Mouse (Mus musculus): ENCODE measurements around the gene Mrfap1. TPM values are rescaled to one million over a fixed set of nuclear protein-coding genes. Genes with fewer than 3 reads are reported as not detected.

Gene Mrfap1
- polyA plus RNA-seq, 1 experiment from 2014 or later: 360 TPM

- Histone ChIP-seq H3K4me2 (replicated peaks) (no peak overlapping the region), H3K9ac (no peak overlapping the region), H3K27me3 (ENCODE audit: control insufficient read depth, insufficient read depth, low read length) (no peaks in the 10 kb centered on the region), H3K4me3 (replicated peaks; ENCODE audit: low read length) (no peak overlapping the region), H3K4me1 (replicated peaks; ENCODE audit: control insufficient read depth, insufficient read depth, low read length) (peaks cover 2% of the 10 kb centered on the region), H3K36me3 (replicated peaks; ENCODE audit: control insufficient read depth, insufficient read depth) (no peaks in the 10 kb centered on the region), H3K27ac (no peak overlapping the region), H3K9me3 (ENCODE audit: control insufficient read depth, low read length) (no peaks in the 10 kb centered on the region)
- ATAC-seq (ENCODE audit: low FRiP score) (no peak), DNase-seq (ENCODE audit: low spot score) (no peak)
- 74% methylated on average over 5 of the region's 5 CpGs for WGBS
These were observed 24.0 kb downstream of the Mrfap1 start for GRCm38 (mm10) chr5:36772586-36772985.

- Histone ChIP-seq H3K36me3 (replicated peaks; ENCODE audit: control insufficient read depth, insufficient read depth) (no peaks in the 10 kb centered on the region), H3K4me2 (replicated peaks) (no peak overlapping the region), H3K9ac (no peak overlapping the region), H3K27ac (no peak overlapping the region), H3K4me1 (replicated peaks; ENCODE audit: control insufficient read depth, insufficient read depth, low read length) (peaks cover 11% of the 10 kb centered on the region), H3K4me3 (replicated peaks; ENCODE audit: low read length) (no peak overlapping the region), H3K27me3 (ENCODE audit: control insufficient read depth, insufficient read depth, low read length) (no peaks in the 10 kb centered on the region), H3K9me3 (ENCODE audit: control insufficient read depth, low read length) (no peaks in the 10 kb centered on the region)
- no peak for ATAC-seq (ENCODE audit: low FRiP score)
- 64% methylated on average over 3 of the region's 3 CpGs for WGBS
- DNase-seq (ENCODE audit: low spot score): no peak
These were observed 27.0 kb downstream of the Mrfap1 start for GRCm38 (mm10) chr5:36769603-36770002.

GRCm38 (mm10) chr5:36766958-36767703 is 29.4 kb downstream of the Mrfap1 start:
- peak; percentile 76; the same call in 1 of the 2 replicates for ATAC-seq (ENCODE audit: low FRiP score)
- 19% methylated on average over 10 of the region's 10 CpGs for WGBS
- Histone ChIP-seq H3K4me2 (replicated peaks) (no peak overlapping the region; the same call in 1 of the 2 replicates), H3K36me3 (replicated peaks; ENCODE audit: control insufficient read depth, insufficient read depth) (no peaks in the 10 kb centered on the region), H3K27me3 (ENCODE audit: control insufficient read depth, insufficient read depth, low read length) (no peaks in the 10 kb centered on the region), H3K4me3 (replicated peaks; ENCODE audit: low read length) (no peak overlapping the region), H3K27ac (peak overlapping the region; percentile 55), H3K9me3 (ENCODE audit: control insufficient read depth, low read length) (no peaks in the 10 kb centered on the region), H3K9ac (no peak overlapping the region), H3K4me1 (replicated peaks; ENCODE audit: control insufficient read depth, insufficient read depth, low read length) (peaks cover 14% of the 10 kb centered on the region)
- DNase-seq (ENCODE audit: low spot score): peak; percentile 36

- Histone ChIP-seq H3K4me2 (replicated peaks) (no peak overlapping the region), H3K9me3 (ENCODE audit: control insufficient read depth, low read length) (no peaks in the 10 kb centered on the region), H3K4me1 (replicated peaks; ENCODE audit: control insufficient read depth, insufficient read depth, low read length) (0 out of 2 replicates have a peak, but pooled peaks cover 3% of the 10 kb centered on the region), H3K27me3 (ENCODE audit: control insufficient read depth, insufficient read depth, low read length) (no peaks in the 10 kb centered on the region; the same call in 1 of the 2 replicates), H3K4me3 (replicated peaks; ENCODE audit: low read length) (no peak overlapping the region), H3K9ac (no peak overlapping the region), H3K36me3 (replicated peaks; ENCODE audit: control insufficient read depth, insufficient read depth) (no peaks in the 10 kb centered on the region), H3K27ac (no peak overlapping the region)
- ATAC-seq (ENCODE audit: low FRiP score) (no peak), DNase-seq (ENCODE audit: low spot score) (no peak)
- 82% methylated on average over 4 of the region's 4 CpGs for WGBS
These were observed 36.7 kb downstream of the Mrfap1 start for GRCm38 (mm10) chr5:36759848-36760247.

- Histone ChIP-seq H3K27ac (no peak overlapping the region), H3K4me2 (replicated peaks) (no peak overlapping the region), H3K36me3 (replicated peaks; ENCODE audit: control insufficient read depth, insufficient read depth) (no peaks in the 10 kb centered on the region), H3K4me1 (replicated peaks; ENCODE audit: control insufficient read depth, insufficient read depth, low read length) (no peaks in the 10 kb centered on the region), H3K27me3 (ENCODE audit: control insufficient read depth, insufficient read depth, low read length) (peaks cover 3% of the 10 kb centered on the region; the same call in 1 of the 2 replicates), H3K9ac (no peak overlapping the region), H3K4me3 (replicated peaks; ENCODE audit: low read length) (no peak overlapping the region), H3K9me3 (ENCODE audit: control insufficient read depth, low read length) (no peaks in the 10 kb centered on the region)
- 66% methylated on average over 5 of the region's 5 CpGs for WGBS
- ATAC-seq (ENCODE audit: low FRiP score) (no peak), DNase-seq (ENCODE audit: low spot score) (no peak)
These were observed 39.5 kb downstream of the Mrfap1 start for GRCm38 (mm10) chr5:36757033-36757432.

GRCm38 (mm10) chr5:36750119-36751078 is 46.2 kb downstream of the Mrfap1 start:
- Histone ChIP-seq H3K27ac (no peak overlapping the region), H3K9ac (no peak overlapping the region), H3K4me3 (replicated peaks; ENCODE audit: low read length) (no peak overlapping the region), H3K36me3 (replicated peaks; ENCODE audit: control insufficient read depth, insufficient read depth) (no peaks in the 10 kb centered on the region), H3K4me2 (replicated peaks) (no peak overlapping the region), H3K27me3 (ENCODE audit: control insufficient read depth, insufficient read depth, low read length) (peaks cover 3% of the 10 kb centered on the region; the same call in 1 of the 2 replicates), H3K4me1 (replicated peaks; ENCODE audit: control insufficient read depth, insufficient read depth, low read length) (peaks cover 23% of the 10 kb centered on the region), H3K9me3 (ENCODE audit: control insufficient read depth, low read length) (no peaks in the 10 kb centered on the region)
- DNase-seq (ENCODE audit: low spot score) (no peak), ATAC-seq (ENCODE audit: low FRiP score) (no peak)
- 76% methylated on average over 9 of the region's 9 CpGs for WGBS

- Histone ChIP-seq H3K27ac (peak within 1 kb of the TSS; percentile 65), H3K4me2 (replicated peaks) (peak within 1 kb of the TSS; percentile 99), H3K36me3 (replicated peaks; ENCODE audit: control insufficient read depth, insufficient read depth) (peaks cover 7% of the 10 kb centered on the region; the same call in 1 of the 2 replicates), H3K27me3 (ENCODE audit: control insufficient read depth, insufficient read depth, low read length) (peaks cover 3% of the 10 kb centered on the region; the same call in 1 of the 2 replicates), H3K9me3 (ENCODE audit: control insufficient read depth, low read length) (no peaks in the 10 kb centered on the region), H3K4me1 (replicated peaks; ENCODE audit: control insufficient read depth, insufficient read depth, low read length) (peaks cover 23% of the 10 kb centered on the region), H3K4me3 (replicated peaks; ENCODE audit: low read length) (peak within 1 kb of the TSS; percentile 98), H3K9ac (peak within 1 kb of the TSS; percentile 91)
- ATAC-seq (ENCODE audit: low FRiP score): peak; percentile 97
- 5% methylated on average over 31 of the region's 31 CpGs for WGBS
- DNase-seq (ENCODE audit: low spot score): peak; percentile 98
These were observed 48.0 kb downstream of the Mrfap1 start, which contains the start of gene Bloc1s4 for GRCm38 (mm10) chr5:36748536-36749061. Bloc1s4 (minus strand) TSS chr5:36748650.

- Histone ChIP-seq H3K36me3 (replicated peaks; ENCODE audit: control insufficient read depth, insufficient read depth) (peaks cover 7% of the 10 kb centered on the region; the same call in 1 of the 2 replicates), H3K9me3 (ENCODE audit: control insufficient read depth, low read length) (no peaks in the 10 kb centered on the region), H3K9ac (peak overlapping the region; percentile 91), H3K27me3 (ENCODE audit: control insufficient read depth, insufficient read depth, low read length) (peaks cover 3% of the 10 kb centered on the region; the same call in 1 of the 2 replicates), H3K4me3 (replicated peaks; ENCODE audit: low read length) (peak overlapping the region; percentile 98), H3K27ac (peak overlapping the region; percentile 65), H3K4me2 (replicated peaks) (peak overlapping the region; percentile 99), H3K4me1 (replicated peaks; ENCODE audit: control insufficient read depth, insufficient read depth, low read length) (peaks cover 23% of the 10 kb centered on the region)
- DNase-seq (ENCODE audit: low spot score) (peak; percentile 25), ATAC-seq (ENCODE audit: low FRiP score) (peak; percentile 74)
- 3% methylated on average over 76 of the region's 76 CpGs for WGBS
These were observed 48.6 kb downstream of the Mrfap1 start for GRCm38 (mm10) chr5:36747794-36748535.
